Mouse (Mus musculus): ENCODE results near the gene Fstl4.

DNA sequence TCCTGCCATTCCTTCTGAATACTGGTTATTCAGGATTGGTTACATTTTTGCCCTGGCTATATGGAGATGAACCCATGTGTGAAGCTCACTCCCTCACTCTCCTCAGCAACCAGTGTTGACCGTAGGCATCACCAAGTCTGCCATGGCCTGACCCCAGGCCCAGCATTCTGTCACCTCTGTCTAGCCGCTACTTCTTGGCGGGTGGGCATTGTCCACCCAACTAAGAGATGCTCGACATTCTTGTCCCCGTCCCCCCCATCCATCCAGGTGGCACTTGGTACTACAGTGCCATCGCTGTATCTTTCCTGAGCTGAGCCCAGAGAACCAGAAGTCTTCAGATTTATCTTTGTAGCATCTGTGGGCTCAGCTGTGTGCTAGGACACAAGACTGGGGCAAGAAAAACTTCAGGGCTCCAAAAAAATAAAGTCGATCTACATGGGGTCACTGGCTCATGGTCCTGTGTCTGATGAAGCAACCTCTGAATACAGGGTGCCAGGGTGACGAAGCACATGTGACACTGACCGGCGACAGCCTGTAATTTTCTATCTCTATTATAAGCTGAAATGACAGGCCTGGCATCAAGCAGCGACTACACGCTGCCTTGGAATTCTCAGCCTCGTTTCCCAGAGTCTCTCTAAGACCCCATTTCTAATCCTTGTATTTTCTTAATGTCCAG lies 417.9 kb downstream of the Fstl4 start:
- TF ChIP-seq POLR2A (IDR thresholded peaks at IDR 0.05; ENCODE audit: control insufficient read depth, extremely low read depth, insufficient read depth, low read length, poor library complexity) (no peak), CTCF (IDR thresholded peaks at IDR 0.05; ENCODE audit: borderline replicate concordance, control insufficient read depth, extremely low read depth, insufficient read depth, low read length, poor library complexity) (no peak)

All from thymus, adult 2 months (tissue).